Mouse (Mus musculus) T-cell, adult 66 days (primary cell): ENCODE measurements around the gene Krcc1. TPM values are rescaled to one million over a fixed set of nuclear protein-coding genes. Genes with fewer than 3 reads are reported as not detected.

ENCODE experiments used
- total RNA-seq, 2 experiments: library from RNA; stranded (reverse); gene quantifications; 3 replicates in 1 of 2; 4 replicates in 1 of 2; pipeline ENCODE4 v1.2.4; 2023

Gene Krcc1
- total RNA-seq, result 10 to 100 TPM; 40.6 to 41.1 TPM

GRCm38 (mm10) chr6:71271389-71272315 lies at the start of gene Krcc1:
Krcc1 (plus strand) TSS chr6:71271677.

DNA sequence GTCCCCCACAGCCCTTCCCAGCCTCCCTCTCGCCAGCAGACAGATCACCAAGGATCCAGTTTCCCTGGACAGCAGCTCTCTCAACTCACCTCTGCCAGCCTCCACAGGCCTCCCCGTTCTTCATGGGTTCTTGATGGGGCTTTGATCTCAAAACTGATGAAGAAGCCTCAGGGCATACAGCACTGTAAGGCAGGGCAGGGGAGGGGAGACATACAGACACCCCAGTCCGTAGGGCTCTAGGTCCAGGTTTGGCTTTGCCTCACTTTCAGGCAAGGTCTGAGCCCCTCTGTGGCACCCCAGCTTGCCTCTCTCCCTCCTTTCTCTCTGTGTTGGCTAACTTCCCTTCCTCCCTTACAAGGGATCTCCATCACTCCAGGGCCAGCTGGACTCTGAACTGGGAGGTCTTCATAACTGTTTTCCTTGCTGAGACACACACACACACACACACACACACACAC lies 50.4 kb downstream of the Krcc1 start, which contains the start of gene Smyd1:
Smyd1 (minus strand) TSS at position 408 of the 458 bp plus-strand sequence.

GRCm38 (mm10) chr6:71322491-71322921 lies 51.0 kb downstream of the Krcc1 start, which contains the start of gene Cd8b1:
Cd8b1 (plus strand) TSS chr6:71322788.

Other genes with a start within 250 kb of the Krcc1 start
- under 1 TPM; 0.50 to 0.93 TPM for gene Thnsl2, start 127.2 kb upstream of the Krcc1 start, total RNA-seq
- gene Fabp1, start 71.8 kb upstream of the Krcc1 start, total RNA-seq, result not detected
- under 1 TPM; 0.67 to 0.95 TPM for gene Smyd1, start 50.6 kb downstream of the Krcc1 start, total RNA-seq
- gene Cd8b1, start 51.1 kb downstream of the Krcc1 start, total RNA-seq, result 100 to 1,000 TPM; 303 to 355 TPM
- 100 to 1,000 TPM; 323 to 392 TPM for gene Cd8a, start 101.8 kb downstream of the Krcc1 start, total RNA-seq
- gene Rmnd5a, start 169.0 kb downstream of the Krcc1 start, total RNA-seq, result 10 to 100 TPM; 74.4 to 80.7 TPM
- 10 to 100 TPM; 40.6 to 44.7 TPM for gene Rnf103, start 222.2 kb downstream of the Krcc1 start, total RNA-seq